Mouse (Mus musculus): ENCODE measurements around the gene Dusp2.

Gene Dusp2

DNA sequence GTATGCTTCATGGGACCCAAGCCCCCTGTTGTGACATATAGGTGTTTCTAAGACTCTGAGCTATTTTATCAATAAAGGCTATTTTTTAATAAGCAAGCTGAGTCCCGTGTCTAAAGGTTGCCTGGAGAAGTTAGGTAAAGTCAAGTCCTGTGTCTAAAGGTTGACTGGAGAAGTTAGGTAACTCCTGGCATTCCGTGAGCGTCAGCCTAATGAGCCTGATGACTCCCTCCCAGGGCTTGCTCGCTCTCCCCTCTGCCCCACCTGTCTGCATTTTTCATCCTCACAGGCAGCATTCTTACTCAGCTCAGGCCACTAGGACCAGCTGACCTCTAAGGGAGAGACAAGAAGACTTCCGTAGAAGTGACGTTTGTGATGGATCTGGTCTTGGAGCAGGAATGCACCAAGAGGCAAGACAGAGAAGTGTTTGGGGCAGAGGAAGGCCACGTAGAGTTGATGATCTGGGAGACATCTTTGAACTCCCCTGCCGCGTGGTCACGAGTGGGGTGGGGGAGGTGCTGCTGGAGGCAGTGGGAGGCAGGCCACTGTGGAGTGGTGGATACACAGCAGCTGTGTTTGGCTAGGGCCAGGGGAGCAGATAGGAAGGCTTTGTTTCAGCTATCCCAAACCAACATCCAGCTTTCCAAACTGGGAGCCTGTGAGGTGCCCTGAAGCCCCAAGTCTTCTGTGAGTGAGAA, 31.3 kb downstream of the Dusp2 start:
- no peak for DNase-seq (ENCODE audit: low spot score)

DNA sequence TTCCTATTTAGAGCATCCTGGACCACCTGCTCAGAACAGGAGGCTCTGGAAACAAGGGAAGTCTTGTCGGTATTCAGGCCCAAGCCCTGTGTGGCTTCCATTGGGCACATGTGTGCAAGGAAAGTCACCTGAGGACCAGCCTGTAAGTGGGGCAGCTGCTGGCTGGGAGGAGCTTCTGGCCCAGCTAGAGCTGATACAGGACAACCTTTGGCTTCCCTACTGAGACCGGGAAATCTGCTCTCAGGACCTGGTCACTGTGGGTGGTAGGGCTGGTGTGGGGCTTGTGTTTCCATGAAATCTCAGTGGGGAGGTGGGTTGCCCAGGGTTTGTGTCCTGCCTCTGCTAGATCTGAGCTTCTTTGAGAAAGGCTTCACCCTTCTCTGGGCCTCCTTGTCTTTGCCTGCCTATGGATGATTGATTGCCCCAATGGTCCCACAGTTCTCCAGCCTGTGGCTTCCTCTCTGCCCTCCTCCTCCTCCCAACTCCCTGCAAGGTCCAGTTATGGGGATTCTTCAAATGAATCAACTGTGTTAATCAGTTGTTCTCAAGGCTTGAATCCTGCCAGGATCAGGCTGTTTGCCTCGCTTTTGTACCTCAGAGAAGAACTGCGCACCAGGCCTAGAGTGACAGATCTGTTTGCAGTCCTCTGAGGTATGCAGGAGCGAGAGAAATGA, 33.9 kb downstream of the Dusp2 start:
- no peak for DNase-seq (ENCODE audit: low spot score)

DNA sequence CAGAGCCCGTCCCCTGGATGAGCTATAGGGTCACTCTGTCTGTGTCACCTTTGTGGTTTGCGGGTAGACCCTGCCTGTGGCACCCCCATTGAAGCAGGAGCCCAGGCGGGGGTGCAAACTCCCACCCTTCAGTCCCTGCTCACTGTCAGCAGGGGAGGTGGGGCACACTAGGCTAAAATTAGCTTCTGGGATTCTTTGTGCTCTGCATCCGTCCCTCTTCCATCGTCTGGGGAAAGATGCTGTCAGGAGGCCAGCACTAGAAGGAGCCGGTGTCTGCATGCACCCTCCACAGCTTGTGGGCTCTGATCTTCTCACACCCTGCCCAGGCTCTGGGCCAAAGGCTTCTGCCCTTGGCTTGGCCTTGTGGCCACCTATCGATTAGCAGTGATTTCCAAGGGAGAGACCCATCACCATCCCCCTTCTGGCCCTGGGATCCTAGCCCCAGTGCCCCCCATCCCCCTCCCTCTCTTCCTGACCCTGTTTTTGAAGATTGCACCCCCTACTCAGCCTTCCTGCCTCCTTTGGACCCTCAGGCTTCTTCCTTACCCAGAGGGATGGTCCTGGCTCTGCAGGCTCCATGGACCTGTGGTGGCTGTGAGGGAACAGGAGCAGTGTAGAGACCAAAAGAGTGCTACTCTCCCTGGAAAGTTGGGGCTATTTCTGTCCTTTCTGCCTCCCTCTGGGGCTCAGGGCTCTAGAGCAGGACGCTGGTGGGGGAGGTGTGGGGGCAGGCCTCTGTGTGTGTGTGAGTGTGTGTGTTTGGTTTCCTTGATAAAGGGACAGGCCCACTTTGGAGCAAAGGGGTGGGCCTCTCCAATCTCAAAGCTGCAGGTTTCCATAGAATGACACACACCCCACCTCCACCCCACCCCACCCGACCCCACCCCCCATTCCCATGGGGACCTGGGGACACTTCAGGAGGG, 34.9 kb downstream of the Dusp2 start:
- DNase-seq (ENCODE audit: low spot score), result no peak

DNA sequence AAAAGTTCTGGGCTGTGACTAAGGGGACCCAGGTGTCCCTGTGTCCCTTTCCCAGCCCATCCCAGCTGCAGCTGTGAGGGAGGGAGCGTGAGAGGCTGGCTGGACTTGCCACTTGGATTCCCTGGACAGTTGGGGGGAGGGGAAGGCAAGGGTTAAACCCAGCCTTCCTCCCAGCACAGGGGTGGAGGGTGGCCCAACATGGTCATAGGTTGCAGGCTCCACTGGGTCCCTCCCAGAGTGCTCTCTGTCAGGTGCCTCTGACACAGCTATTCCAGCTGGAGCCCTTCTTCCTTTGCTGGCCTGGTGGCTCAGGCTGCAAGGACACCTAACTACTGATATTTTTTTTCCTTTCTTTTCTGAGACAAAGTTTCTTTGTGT, 35.5 kb downstream of the Dusp2 start:
- DNase-seq (ENCODE audit: low spot score), result no peak

DNA sequence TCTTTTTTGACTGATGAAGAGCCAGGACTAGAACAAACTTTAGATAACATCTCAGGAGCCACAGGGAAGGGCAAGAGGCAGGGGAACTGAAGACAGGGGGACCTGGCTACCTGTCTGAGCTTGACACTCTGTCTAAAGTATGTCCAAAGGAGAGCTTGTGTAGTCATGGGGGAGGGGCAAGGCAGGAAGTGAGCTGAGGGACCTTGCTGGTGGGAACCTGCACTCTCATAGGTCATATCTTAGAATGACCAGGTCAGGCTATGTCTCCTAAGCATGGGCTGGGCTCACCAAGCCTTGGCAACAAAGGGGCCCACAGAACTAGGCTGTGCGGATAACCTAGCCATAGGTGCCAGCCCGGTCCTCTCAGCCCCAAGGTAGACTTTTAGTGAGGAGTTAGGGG, 36.1 kb downstream of the Dusp2 start:
- no peak for DNase-seq (ENCODE audit: low spot score)

DNA sequence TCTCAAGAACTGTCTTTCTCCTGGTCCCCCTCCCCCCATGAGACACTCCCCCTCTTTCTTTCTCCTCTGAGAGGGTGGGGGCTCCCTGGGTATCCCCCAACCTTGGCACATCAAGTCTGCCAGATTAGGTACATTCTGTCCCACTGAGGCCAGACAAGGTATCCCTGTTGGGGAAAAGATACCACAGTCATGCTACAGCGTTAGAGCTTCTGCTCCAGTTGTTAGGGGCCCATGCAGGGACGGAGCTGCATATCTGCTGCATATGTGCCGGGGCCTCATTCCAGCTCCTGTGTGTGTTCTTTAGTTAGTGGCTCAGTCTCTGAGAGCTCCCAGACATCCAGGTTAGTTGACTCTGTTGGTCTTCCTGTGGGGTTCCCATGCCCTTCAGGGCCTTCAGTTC, 38.2 kb downstream of the Dusp2 start:
- DNase-seq (ENCODE audit: low spot score), result no peak

DNA sequence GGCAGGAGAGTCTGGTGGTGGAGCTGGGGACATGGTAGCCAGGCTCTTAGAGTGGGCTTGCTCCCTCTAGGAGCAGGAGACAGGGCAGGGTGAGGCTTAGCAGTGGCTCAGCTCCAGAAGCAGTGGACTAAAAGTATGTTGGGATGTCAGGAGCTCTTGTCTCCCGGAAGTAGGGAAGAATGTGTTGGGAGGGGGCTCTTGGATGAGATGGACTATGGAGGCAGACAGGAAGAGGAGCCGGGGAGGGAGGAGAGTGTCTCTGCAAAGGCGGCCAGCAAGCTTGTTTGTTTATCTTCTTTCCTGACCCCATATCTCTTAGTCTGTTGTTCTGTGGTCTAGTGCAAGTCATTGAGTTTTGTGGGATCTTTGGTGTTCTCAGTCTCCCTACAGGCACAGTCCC, 39.1 kb downstream of the Dusp2 start:
- DNase-seq (ENCODE audit: low spot score), result no peak

DNA sequence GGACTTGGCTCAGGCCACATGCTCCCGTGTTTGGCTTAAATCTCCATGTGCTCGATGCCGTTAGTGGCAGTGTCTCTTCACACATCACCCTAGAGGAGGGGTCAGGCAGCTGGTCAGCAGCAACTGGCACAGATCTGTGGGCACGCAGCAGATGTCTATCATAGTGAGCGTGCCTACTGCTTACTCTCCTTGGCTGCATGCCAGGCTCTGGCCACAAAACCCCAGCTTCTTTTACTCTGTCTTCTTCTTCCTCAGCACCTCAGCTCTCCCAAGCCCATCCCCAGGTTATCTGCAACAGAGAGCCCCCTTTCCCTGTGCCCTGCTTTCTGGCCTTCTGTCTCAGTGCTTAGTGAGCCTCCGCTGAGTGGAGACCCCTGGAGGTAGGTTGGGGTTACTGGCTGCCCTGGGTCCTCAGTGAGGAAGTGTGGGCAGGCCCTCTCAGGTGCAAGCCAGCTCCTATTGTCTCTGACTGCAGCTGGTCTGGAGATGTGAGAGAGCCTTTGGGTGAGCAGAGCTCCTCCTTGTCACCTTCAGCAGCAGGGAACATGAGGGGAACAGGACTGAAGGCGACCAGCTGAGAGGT, 39.9 kb downstream of the Dusp2 start:
- DNase-seq (ENCODE audit: low spot score), result no peak

DNA sequence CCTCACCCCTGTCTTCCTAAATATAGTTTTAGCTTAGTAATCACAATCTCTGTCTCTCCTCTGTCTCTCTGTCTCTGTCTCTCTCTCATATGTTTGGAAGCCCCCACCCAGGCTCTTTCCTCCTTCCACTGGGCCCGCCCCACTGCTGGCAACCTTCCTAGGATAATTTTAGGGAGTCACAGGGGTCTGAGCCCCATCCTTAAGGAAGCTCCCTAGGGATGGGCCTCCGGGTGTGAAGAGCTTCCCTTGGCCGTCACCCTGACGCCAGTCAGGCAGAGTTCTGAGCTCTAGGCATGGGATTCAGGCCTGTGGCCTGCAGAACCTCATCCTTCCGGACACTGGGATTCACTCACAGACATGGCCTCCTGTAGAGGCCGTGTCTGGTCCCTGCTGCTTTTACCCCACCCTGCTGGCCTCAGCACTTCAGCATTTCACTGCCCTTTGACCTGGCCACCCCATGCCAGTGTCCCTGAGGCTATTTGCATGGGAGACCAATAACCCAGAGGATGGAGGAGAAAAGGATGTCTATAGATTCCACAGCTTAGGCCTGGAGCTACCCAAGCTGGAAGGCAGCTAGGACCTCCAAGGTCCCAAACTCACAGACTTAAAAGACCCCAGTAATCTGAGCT, 40.6 kb downstream of the Dusp2 start:
- DNase-seq (ENCODE audit: low spot score), result no peak

DNA sequence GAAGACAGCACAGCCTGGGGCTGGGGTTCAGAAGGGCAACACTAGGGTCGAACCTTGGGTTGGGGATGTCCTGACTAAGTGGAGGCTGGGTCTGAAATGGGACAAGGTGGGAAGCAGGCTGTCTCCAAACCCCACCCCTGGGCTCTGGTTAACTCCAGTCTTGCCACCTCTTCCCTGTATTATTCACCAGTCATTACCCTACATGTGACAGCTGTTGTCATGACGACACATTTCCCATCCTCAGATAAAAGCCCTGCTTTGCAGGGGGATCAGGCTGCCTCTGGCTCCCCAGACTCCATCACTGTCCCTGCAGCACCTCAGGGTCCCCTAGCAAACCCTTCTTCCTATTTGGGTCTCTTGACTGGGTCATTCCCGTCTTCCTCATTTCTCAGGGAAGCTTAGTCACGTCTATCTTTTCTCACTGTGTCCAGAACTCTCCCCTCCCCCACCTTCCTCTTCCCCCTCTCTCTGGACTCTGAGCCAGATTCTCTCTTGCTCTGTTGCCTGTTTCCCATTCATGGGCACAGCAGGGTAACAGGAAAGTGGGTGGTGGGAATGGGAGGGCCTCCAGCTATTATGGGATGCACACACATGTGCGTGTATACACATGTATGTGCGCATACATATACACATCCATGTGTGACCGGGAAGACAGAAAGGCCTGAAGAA, 42.1 kb downstream of the Dusp2 start:
- DNase-seq (ENCODE audit: low spot score), result no peak

DNA sequence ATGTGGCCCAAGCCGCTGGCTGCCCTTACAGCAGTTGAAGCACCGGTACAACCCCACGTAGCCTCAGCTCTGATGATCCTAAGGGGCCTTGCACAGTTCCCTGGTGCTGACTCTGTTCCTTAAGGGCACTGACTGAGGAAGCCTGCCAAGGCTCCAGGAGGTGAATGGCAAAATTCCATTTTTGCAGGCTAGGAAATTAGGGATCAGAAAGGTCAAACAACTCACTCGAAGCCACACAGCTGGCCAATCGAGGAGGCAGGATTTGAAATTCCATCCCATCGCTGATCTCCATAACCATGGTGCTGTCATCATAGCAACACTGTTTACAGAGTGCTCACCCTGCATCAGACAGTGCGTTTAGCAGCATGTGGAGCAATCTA, 42.6 kb downstream of the Dusp2 start:
- DNase-seq (ENCODE audit: low spot score), result no peak

DNA sequence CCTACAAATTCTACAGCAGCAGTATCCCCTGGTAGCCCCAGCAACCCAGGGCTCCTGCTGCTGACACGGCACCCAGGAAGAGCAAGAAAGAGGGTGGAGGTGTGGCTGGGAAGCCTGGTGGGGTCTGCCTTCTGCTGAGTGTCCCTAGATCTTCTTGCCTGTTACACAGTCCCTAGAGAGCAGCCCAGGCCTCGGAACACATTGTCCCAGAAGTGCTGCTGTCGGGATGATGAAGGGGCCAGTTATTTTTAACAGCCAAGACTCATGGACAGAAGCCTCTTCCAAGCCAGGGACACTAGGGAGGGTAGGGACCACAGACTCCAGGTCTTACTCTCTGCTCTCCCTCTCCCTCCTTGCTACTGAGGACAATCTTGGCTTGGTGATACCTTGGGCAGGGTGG, 43.3 kb downstream of the Dusp2 start:
- no peak for DNase-seq (ENCODE audit: low spot score)

DNA sequence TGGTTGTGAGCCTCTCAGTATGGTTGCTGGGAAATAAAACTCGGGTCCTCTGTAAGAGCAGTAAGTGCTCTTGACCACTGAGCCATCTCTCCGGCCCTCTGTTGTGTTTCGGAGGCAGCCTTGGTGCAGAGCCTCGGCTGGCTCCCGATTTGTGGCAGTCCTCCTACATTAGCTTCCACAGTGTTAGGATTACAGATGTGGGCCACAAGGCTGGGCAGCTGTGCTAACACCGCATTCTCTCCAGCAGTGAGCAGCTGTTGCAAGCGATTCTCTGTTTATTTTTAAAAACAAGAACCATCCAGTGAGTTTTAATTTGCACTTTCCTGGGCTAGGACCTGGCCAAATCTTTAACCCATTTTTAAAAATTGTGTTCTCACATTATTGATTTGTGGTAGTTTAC, 47.9 kb downstream of the Dusp2 start:
- no peak for DNase-seq (ENCODE audit: low spot score)

DNA sequence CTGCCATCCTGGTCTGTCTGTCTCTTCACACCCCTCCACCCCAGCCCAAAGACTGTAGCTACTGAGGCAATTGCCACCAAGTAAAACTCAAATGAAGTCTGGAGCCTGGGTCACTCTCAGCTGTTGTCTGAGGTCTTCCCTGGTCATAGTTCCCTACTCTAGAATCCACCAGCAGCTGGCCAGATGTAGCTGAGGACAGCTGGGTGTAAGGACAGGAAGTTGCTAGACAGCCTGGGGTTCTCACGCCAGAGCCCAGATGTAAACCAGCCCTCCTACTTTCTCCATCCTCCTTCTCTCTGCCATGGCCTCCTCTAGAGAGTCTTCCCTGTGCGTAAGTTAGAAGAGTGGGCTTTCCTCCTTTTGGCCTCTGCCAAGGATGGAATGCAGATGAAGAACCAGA, 51.6 kb downstream of the Dusp2 start:
- no peak for DNase-seq (ENCODE audit: low spot score)

Data from layer of hippocampus, adult 9-10 months (tissue).